Mouse (Mus musculus): ENCODE measurements around the gene Clasrp. TPM values are rescaled to one million over a fixed set of nuclear protein-coding genes. Genes with fewer than 3 reads are reported as not detected.

Clasrp gene
- polyA plus RNA-seq, 1 experiment from 2014 or later, result 50.5 TPM

- H3K4me1 ChIP-seq (replicated peaks; ENCODE audit: control insufficient read depth, insufficient read depth, low read length), result peaks cover 4% of the 10 kb centered on the region; the same call in 1 of the 2 replicates
- no peak for DNase-seq (ENCODE audit: low spot score)
- 77% methylated on average over 7 of the region's 7 CpGs for WGBS
- H3K36me3 ChIP-seq (ENCODE audit: control insufficient read depth, insufficient read depth, low read length), result no peaks in the 10 kb centered on the region
- no peaks in the 10 kb centered on the region for H3K9me3 ChIP-seq (ENCODE audit: control insufficient read depth, low read length)
- peak; percentile 47 for ATAC-seq (ENCODE audit: low FRiP score)
- no peak overlapping the region for H3K4me2 ChIP-seq (replicated peaks; ENCODE audit: low read depth, low read length)
- H3K27ac ChIP-seq (ENCODE audit: low read depth, low read length), result no peak overlapping the region
- no peaks in the 10 kb centered on the region for H3K27me3 ChIP-seq (ENCODE audit: control insufficient read depth, insufficient read depth, low read length)
- H3K9ac ChIP-seq (ENCODE audit: low read depth, low read length), result no peak overlapping the region
- H3K4me3 ChIP-seq (ENCODE audit: low read depth, low read length), result no peak overlapping the region
Measured at GRCm38 (mm10) chr7:19541681-19542154, 62.6 kb downstream of the Clasrp start.

GRCm38 (mm10) chr7:19540771-19541566 is 63.3 kb downstream of the Clasrp start:
- no peak overlapping the region for H3K4me2 ChIP-seq (replicated peaks; ENCODE audit: low read depth, low read length)
- DNase-seq (ENCODE audit: low spot score), result no peak
- no peak for ATAC-seq (ENCODE audit: low FRiP score)
- 95% methylated on average over 2 of the region's 2 CpGs for WGBS
- no peak overlapping the region for H3K4me3 ChIP-seq (ENCODE audit: low read depth, low read length)
- H3K9ac ChIP-seq (ENCODE audit: low read depth, low read length), result no peak overlapping the region
- no peaks in the 10 kb centered on the region for H3K27me3 ChIP-seq (ENCODE audit: control insufficient read depth, insufficient read depth, low read length)
- no peaks in the 10 kb centered on the region for H3K36me3 ChIP-seq (ENCODE audit: control insufficient read depth, insufficient read depth, low read length)
- no peaks in the 10 kb centered on the region for H3K9me3 ChIP-seq (ENCODE audit: control insufficient read depth, low read length)
- peaks cover 4% of the 10 kb centered on the region; the same call in 1 of the 2 replicates for H3K4me1 ChIP-seq (replicated peaks; ENCODE audit: control insufficient read depth, insufficient read depth, low read length)
- H3K27ac ChIP-seq (ENCODE audit: low read depth, low read length), result no peak overlapping the region

GRCm38 (mm10) chr7:19534676-19535075 is 69.6 kb downstream of the Clasrp start:
- no peak overlapping the region for H3K27ac ChIP-seq (ENCODE audit: low read depth, low read length)
- H3K4me2 ChIP-seq (replicated peaks; ENCODE audit: low read depth, low read length), result no peak overlapping the region
- no peaks in the 10 kb centered on the region for H3K27me3 ChIP-seq (ENCODE audit: control insufficient read depth, insufficient read depth, low read length)
- no peaks in the 10 kb centered on the region for H3K9me3 ChIP-seq (ENCODE audit: control insufficient read depth, low read length)
- H3K9ac ChIP-seq (ENCODE audit: low read depth, low read length), result no peak overlapping the region
- no peaks in the 10 kb centered on the region for H3K4me1 ChIP-seq (replicated peaks; ENCODE audit: control insufficient read depth, insufficient read depth, low read length)
- H3K36me3 ChIP-seq (ENCODE audit: control insufficient read depth, insufficient read depth, low read length), result peaks cover 9% of the 10 kb centered on the region; the same call in 1 of the 2 replicates
- no peak overlapping the region for H3K4me3 ChIP-seq (ENCODE audit: low read depth, low read length)
- ATAC-seq (ENCODE audit: low FRiP score) (no peak), DNase-seq (ENCODE audit: low spot score) (no peak)
- 93% methylated on average over 10 of the region's 10 CpGs for WGBS

- ATAC-seq (ENCODE audit: low FRiP score) (no peak), DNase-seq (ENCODE audit: low spot score) (no peak)
- H3K9me3 ChIP-seq (ENCODE audit: control insufficient read depth, low read length), result no peaks in the 10 kb centered on the region
- H3K9ac ChIP-seq (ENCODE audit: low read depth, low read length), result no peak overlapping the region
- no peak overlapping the region for H3K4me2 ChIP-seq (replicated peaks; ENCODE audit: low read depth, low read length)
- H3K27me3 ChIP-seq (ENCODE audit: control insufficient read depth, insufficient read depth, low read length), result no peaks in the 10 kb centered on the region
- no peak overlapping the region for H3K4me3 ChIP-seq (ENCODE audit: low read depth, low read length)
- no peaks in the 10 kb centered on the region for H3K4me1 ChIP-seq (replicated peaks; ENCODE audit: control insufficient read depth, insufficient read depth, low read length)
- WGBS, result 95% methylated on average over 14 of the region's 14 CpGs
- H3K27ac ChIP-seq (ENCODE audit: low read depth, low read length), result no peak overlapping the region
- H3K36me3 ChIP-seq (ENCODE audit: control insufficient read depth, insufficient read depth, low read length), result peaks cover 11% of the 10 kb centered on the region; the same call in 1 of the 2 replicates
Measured at GRCm38 (mm10) chr7:19532240-19532639, 72.0 kb downstream of the Clasrp start.

- Histone ChIP-seq H3K36me3 (ENCODE audit: control insufficient read depth, insufficient read depth, low read length) (peaks cover 11% of the 10 kb centered on the region; the same call in 1 of the 2 replicates), H3K4me2 (replicated peaks; ENCODE audit: low read depth, low read length) (no peak overlapping the region), H3K9me3 (ENCODE audit: control insufficient read depth, low read length) (no peaks in the 10 kb centered on the region), H3K27ac (ENCODE audit: low read depth, low read length) (no peak overlapping the region), H3K4me1 (replicated peaks; ENCODE audit: control insufficient read depth, insufficient read depth, low read length) (no peaks in the 10 kb centered on the region), H3K4me3 (ENCODE audit: low read depth, low read length) (no peak overlapping the region), H3K27me3 (ENCODE audit: control insufficient read depth, insufficient read depth, low read length) (no peaks in the 10 kb centered on the region), H3K9ac (ENCODE audit: low read depth, low read length) (no peak overlapping the region)
- no peak for DNase-seq (ENCODE audit: low spot score)
- 75% methylated on average over 10 of the region's 10 CpGs for WGBS
- no peak for ATAC-seq (ENCODE audit: low FRiP score)
Measured at GRCm38 (mm10) chr7:19531077-19531476, 73.2 kb downstream of the Clasrp start.

Other genes with a start within 250 kb of the Clasrp start
- gene Cd3eap, start 245.0 kb downstream of the Clasrp start, polyA plus RNA-seq (2014; fragmentation: Nextera tagmentation; extraction: Ambion mirVana), result 14.7 and 15.2 TPM in 2 replicates
- 3.2 and 5.0 TPM in 2 replicates for gene Ppp1r13l, start 244.7 kb downstream of the Clasrp start, polyA plus RNA-seq (2014; fragmentation: Nextera tagmentation; extraction: Ambion mirVana)
- gene Ercc2, start 222.5 kb downstream of the Clasrp start, polyA plus RNA-seq (2014; fragmentation: Nextera tagmentation; extraction: Ambion mirVana), result 7.7 and 8.7 TPM in 2 replicates
- 2.3 TPM in 2 replicates for gene Klc3, start 200.4 kb downstream of the Clasrp start, polyA plus RNA-seq (2014; fragmentation: Nextera tagmentation; extraction: Ambion mirVana)
- gene Ckm, start 199.7 kb downstream of the Clasrp start, polyA plus RNA-seq (2014; fragmentation: Nextera tagmentation; extraction: Ambion mirVana), result 0.13 TPM in 1 of 2 replicates, not detected in the other
- 11.5 and 13.3 TPM in 2 replicates for gene Mark4, start 145.7 kb downstream of the Clasrp start, polyA plus RNA-seq (2014; fragmentation: Nextera tagmentation; extraction: Ambion mirVana)
- gene Exoc3l2, start 141.2 kb downstream of the Clasrp start, polyA plus RNA-seq (2014; fragmentation: Nextera tagmentation; extraction: Ambion mirVana), result 0.66 and 0.76 TPM in 2 replicates
- gene Bloc1s3, start 96.1 kb downstream of the Clasrp start, polyA plus RNA-seq (2014; fragmentation: Nextera tagmentation; extraction: Ambion mirVana), result 2.4 and 2.5 TPM in 2 replicates
- 45.7 and 49.8 TPM in 2 replicates for gene Trappc6a, start 96.1 kb downstream of the Clasrp start, polyA plus RNA-seq (2014; fragmentation: Nextera tagmentation; extraction: Ambion mirVana)
- 0.10 and 0.17 TPM in 2 replicates for gene Nkpd1, start 86.6 kb downstream of the Clasrp start, polyA plus RNA-seq (2014; fragmentation: Nextera tagmentation; extraction: Ambion mirVana)
- 4.2 and 5.8 TPM in 2 replicates for gene Ppp1r37, start 41.4 kb downstream of the Clasrp start, polyA plus RNA-seq (2014; fragmentation: Nextera tagmentation; extraction: Ambion mirVana)
- gene Zfp296, start 27.2 kb downstream of the Clasrp start, polyA plus RNA-seq (2014; fragmentation: Nextera tagmentation; extraction: Ambion mirVana), result 0.22 and 0.38 TPM in 2 replicates
- 161 and 173 TPM in 2 replicates for gene Gemin7, start 26.9 kb downstream of the Clasrp start, polyA plus RNA-seq (2014; fragmentation: Nextera tagmentation; extraction: Ambion mirVana)
- 3.7 and 3.9 TPM in 2 replicates for gene Relb, start 25.0 kb upstream of the Clasrp start, polyA plus RNA-seq (2014; fragmentation: Nextera tagmentation; extraction: Ambion mirVana)
- gene Clptm1, start 60.5 kb upstream of the Clasrp start, polyA plus RNA-seq (2014; fragmentation: Nextera tagmentation; extraction: Ambion mirVana), result 86.2 and 94.4 TPM in 2 replicates
- gene Apoc2, start 73.5 kb upstream of the Clasrp start, polyA plus RNA-seq (2014; fragmentation: Nextera tagmentation; extraction: Ambion mirVana), result 0.33 TPM in 1 of 2 replicates, not detected in the other
- not detected in 2 replicates for gene Gm44805, start 76.9 kb upstream of the Clasrp start, polyA plus RNA-seq (2014; fragmentation: Nextera tagmentation; extraction: Ambion mirVana)
- gene Apoc4, start 77.0 kb upstream of the Clasrp start, polyA plus RNA-seq (2014; fragmentation: Nextera tagmentation; extraction: Ambion mirVana), result not detected in 2 replicates
- gene Apoc1, start 88.2 kb upstream of the Clasrp start, polyA plus RNA-seq (2014; fragmentation: Nextera tagmentation; extraction: Ambion mirVana), result 3.0 and 3.4 TPM in 2 replicates
- gene Apoe, start 94.7 kb upstream of the Clasrp start, polyA plus RNA-seq (2014; fragmentation: Nextera tagmentation; extraction: Ambion mirVana), result 192 and 221 TPM in 2 replicates
- gene Tomm40, start 111.0 kb upstream of the Clasrp start, polyA plus RNA-seq (2014; fragmentation: Nextera tagmentation; extraction: Ambion mirVana), result 113 and 129 TPM in 2 replicates
- 52.5 and 60.3 TPM in 2 replicates for gene Nectin2, start 146.0 kb upstream of the Clasrp start, polyA plus RNA-seq (2014; fragmentation: Nextera tagmentation; extraction: Ambion mirVana)
- 20.6 and 22.1 TPM in 2 replicates for gene Bcam, start 166.5 kb upstream of the Clasrp start, polyA plus RNA-seq (2014; fragmentation: Nextera tagmentation; extraction: Ambion mirVana)
- gene Cblc, start 192.3 kb upstream of the Clasrp start, polyA plus RNA-seq (2014; fragmentation: Nextera tagmentation; extraction: Ambion mirVana), result 0.59 and 0.63 TPM in 2 replicates
- gene Bcl3, start 218.3 kb upstream of the Clasrp start, polyA plus RNA-seq (2014; fragmentation: Nextera tagmentation; extraction: Ambion mirVana), result 0.26 and 0.33 TPM in 2 replicates
- gene Gm19345, start 247.5 kb upstream of the Clasrp start, polyA plus RNA-seq (2014; fragmentation: Nextera tagmentation; extraction: Ambion mirVana), result 0.17 TPM in 1 of 2 replicates, not detected in the other

Measured in hindbrain, embryonic 11.5 days (tissue).